Mouse (Mus musculus) erythroid progenitor cell, adult 5-6 weeks (primary cell): ENCODE results near the gene Cyyr1. TPM values are rescaled to one million over a fixed set of nuclear protein-coding genes. Genes with fewer than 3 reads are reported as not detected.
"Not testable (repeated sequence)": the region's sequence is repeated elsewhere in the genome, so short reads cannot be mapped to it uniquely, and the experiment has no call there.

Experiments used
- ATAC-seq: replicated peaks from 2 replicates; pipeline ENCODE4 v1.8.0; 2016; ENCODE audit warnings: moderate number of reproducible peaks, mild to moderate bottlenecking, moderate TSS enrichment, inconsistent platforms; ENCODE audit not compliant: poor library complexity, low FRiP score, severe bottlenecking
- total RNA-seq, 2 experiments: library from RNA; stranded (forward) in 1 of 2; stranded (reverse) in 1 of 2; fragments of 150-400 nt in 1 of 2; fragments of 186-747, 209-891 nt in 1 of 2; gene quantifications; 2 replicates each; pipeline versions ENCODE4 v1.2.3 to v1.2.4; 2015 to 2017; ENCODE audit warnings: low replicate concordance in 2 of 2

Gene Cyyr1
- total RNA-seq (2015; ENCODE audit: low replicate concordance) = not detected in 2 replicates
- total RNA-seq (2017; ENCODE audit: low replicate concordance) = 0.13 TPM in 1 of 2 replicates, not detected in the other

DNA sequence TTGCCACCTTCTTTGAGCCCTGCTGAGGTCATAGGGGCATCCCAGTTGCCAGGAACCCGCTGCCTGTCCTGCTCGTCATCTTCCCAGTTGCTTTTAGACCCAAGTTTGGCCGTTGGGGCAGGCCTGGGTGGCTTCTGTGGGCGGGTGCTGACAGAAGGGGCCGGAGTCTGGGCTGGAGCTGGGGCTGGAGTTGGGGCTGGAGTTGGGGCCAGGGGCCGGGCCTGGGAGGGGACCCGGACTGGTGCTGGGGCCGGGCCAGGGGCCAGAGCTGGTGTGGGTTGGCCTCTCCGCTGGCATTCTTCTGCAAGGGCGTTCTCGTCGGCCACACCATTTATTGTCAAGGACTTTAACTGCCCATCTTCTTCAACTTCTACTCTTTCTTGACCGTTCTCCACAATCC lies at the start of gene Cyyr1:
Gene Cyyr1 (minus strand): TSS at position 101 of the 400 bp plus-strand sequence.
- ATAC-seq = not testable (repeated sequence)

DNA sequence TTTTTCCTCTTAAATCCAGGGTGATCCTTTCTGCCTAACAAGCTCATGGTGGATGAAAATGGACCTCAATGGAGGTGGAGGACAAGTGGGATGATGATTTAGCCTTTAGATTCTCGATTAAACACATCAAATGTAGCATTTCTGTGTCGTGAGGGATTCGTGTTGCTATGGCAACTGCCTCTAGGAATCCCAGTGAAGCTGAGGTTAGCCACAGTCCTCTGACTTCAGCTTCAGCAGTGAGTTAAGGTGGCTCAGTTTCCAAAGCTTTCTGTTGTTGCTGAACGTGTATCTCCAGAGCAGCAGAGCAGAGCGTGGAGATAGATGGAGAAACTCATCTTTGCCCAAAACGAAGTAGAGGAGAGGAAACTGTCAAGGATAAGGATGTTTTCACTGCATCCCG lies 35.6 kb upstream of the Cyyr1 start:
- ATAC-seq = no peak

DNA sequence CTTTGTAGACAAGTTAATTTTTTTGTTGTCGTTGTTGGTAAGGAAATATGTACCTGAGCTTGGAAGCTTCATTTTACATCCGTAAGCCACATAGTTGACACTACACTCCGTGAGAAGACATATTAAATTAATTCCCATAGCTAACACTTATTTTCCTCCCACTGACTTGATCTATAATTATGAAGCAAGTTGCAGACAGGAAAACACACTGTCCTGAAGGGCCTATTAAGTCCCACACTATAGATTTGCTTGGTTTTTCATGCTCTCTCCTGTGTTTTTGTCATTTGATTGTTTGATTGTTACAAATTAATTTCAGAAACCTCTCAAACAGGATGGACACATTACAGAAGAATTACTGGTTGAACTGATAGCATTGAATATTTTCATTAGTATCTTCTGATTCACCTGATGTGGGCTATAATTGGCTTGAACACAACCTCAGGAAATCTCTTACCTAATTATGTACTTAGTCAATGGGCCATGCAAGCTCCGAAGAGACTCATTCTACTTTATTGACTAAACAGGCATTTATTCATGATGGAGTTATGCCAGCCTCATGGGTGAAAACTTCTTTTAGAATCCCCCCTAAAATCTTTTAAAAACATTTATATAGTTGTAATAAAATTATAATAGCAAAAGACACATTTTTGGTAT lies 34.5 kb upstream of the Cyyr1 start:
- no peak for ATAC-seq

DNA sequence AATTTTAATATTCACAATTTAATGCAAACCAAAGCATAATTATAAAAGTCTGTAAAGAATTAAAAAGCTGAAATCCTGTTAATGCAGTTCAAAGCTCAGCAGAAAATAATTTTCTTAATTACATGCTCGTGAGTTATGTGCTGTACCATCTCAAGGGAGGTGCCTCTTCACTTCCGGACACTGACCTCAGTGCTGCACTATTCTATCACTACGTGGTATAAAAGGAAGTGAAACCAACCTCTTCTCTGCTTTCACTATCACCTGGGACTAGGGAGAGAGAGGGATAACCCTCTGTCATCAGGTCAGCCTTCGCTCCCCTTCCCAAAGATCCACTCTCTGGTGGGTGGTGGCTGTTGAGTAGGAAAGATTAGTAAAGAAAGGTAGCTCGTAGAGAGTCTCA lies 13.3 kb upstream of the Cyyr1 start:
- no peak for ATAC-seq

DNA sequence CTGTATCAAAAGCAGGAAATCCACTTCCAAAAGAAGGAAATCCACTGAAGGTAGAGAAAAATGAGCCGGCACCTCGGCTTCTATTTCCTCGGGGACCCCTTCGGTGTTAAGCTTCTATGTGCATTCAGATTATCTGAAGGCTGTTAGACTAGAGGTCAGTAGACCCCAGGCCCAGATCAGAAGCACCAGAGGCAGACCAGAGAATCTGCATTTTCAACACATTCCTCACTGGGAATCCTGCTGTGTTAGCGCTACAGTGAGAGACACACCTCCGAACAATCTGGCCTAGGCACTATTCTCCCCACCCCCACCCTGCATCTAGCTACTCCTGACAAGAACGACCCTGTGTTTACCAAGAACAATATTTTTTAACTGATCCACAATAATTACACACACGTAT lies 641 bp upstream of the Cyyr1 start:
- no peak for ATAC-seq

DNA sequence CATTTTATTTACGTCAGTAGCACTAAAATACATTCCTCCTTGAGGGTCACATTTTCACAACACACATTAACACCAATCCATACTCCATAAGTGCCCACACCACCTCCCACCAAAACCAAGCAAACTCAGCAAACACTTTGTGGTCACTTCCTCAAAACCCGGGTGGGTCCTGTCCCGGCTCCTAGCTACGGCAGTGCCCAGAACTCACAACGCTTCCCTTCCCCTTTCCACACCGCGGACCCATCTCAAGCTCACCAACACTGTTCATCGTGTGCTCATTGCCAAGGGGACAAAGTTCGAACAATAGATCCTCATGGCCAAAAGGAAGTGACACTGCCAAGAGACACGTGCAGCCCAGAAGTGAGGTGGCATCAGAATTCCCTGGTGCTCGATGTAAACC lies 1.2 kb downstream of the Cyyr1 start:
- ATAC-seq = not testable (repeated sequence)

DNA sequence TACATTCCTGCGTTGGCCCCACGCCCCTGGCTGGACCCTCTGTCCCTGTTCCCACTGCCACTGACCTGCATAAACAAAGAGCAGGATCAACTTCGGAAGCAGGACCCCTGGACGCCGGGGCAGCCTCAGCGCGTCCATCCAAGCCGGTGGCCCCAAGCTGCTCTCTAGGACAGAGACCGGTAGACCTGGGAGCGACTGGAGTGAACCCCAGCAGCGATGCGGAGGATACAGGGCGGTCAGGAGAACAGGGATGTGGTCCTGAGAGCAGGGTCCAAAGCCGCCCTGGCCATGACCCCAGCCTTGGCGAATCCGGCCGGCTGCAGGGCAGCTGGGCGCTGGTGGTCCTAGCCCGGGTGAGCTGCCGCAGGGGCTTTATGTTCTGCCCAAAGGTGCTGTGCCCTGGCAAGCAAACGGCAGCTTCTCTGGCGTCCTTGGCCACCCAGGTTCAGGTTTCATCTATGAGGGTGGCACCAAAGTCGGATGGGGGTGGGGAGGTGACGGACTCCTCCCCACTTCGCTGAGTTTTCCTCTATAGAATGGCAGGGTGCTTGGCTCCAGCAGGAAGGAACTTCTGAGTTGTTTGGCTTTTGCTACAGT lies 3.1 kb downstream of the Cyyr1 start:
- ATAC-seq = no peak

DNA sequence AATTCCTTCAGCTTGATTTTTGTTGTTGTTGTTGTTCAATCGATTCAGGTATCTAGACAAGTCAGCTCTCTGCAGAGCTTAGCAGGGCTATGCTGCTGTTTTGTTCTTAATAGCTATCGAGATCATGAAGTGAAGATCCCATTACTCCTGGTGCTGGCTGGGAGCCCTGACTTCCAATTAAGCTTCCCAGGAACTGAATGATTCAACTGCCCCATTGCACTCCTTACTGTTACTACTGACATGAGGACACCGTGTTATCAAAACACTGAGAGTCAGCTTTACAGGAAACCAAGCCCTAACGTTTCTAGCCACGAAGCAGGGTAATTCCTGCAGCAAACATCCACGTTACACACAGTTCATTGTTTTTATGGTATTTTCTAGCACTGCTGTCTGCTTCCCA lies 6.7 kb downstream of the Cyyr1 start:
- ATAC-seq = no peak

DNA sequence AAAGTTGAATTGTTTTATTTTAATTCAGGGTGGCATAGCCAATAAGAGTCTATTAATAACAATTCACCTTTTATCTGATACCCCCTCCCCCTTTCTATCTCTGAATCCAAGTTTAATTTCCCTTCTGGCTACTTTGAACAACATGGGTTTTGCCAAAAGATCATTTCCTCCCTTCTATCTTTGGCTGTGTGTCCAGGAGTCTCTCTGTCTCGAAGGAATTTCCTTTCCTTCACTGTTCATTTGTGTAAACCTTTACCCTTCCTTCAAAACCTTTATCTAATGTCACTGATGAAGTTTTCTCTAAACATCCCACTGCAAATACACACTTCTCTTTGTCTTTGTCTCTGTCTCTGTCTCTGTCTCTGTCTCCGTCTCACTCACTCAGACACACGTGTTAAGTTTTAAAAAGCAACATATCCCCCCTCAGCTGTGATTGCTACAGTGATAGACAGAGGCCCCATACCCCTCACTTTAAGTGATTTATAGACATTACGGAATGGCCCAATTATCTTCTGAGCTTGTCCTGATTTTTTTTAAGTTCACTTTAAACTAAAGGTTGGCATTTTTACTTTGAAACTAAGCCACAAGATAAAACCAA lies 11.4 kb downstream of the Cyyr1 start:
- no peak for ATAC-seq

DNA sequence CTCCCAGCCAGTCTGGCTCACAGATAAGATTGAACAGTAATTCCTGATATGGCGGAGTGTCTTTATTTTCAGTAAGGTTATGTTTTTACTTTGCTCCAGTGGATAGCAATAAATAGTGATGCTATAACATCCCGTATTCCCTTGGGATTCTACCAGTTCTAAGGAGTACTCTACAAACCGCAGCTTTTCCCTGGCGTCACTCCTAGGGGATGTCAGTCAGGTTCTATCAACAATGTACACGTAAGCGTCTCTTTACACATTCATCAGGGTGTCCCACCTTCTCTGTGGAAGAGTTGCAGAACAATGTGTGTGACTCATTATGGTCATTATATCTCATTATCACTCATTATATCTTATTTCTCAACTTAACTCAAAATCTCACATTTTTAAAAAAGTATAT lies 12.2 kb downstream of the Cyyr1 start:
- no peak for ATAC-seq

DNA sequence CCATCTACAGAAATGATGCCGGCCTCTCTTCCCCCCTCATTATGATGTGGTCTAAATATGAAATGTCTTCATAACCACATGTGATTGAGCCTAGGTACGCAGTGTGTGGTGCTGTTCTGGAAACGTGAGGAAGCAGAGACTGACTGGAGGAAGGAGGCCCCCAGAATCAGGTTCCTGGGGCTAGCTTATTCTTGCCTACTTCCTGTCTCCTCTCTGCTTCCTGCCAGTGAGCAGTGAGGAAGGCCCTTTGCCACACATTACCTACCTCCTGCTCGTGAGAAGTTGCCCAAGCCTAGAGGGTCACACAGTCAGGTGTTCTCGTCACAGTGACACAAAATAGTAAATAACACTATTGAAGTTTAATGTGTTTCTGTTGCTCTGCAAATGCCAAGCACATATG lies 14.8 kb downstream of the Cyyr1 start:
- ATAC-seq = no peak

DNA sequence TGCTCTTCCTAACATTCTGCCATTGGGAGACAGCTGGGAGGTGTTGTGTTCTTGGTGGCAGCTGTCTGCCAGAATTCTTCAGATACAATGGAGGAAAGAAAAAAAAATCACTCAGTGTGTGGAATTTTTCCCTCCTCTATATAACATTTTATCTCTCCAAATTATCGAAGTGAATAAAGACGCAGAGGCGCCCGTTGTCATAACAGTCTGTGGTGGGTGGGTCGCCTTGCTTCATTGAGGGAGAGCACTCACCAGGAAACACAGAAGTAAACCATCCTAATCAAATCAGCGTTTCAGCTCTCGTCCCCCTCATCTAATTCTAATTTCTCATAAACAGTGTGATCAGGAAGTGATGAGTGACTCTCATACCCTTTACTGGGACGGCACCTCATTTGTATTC lies 17.1 kb downstream of the Cyyr1 start:
- no peak for ATAC-seq

DNA sequence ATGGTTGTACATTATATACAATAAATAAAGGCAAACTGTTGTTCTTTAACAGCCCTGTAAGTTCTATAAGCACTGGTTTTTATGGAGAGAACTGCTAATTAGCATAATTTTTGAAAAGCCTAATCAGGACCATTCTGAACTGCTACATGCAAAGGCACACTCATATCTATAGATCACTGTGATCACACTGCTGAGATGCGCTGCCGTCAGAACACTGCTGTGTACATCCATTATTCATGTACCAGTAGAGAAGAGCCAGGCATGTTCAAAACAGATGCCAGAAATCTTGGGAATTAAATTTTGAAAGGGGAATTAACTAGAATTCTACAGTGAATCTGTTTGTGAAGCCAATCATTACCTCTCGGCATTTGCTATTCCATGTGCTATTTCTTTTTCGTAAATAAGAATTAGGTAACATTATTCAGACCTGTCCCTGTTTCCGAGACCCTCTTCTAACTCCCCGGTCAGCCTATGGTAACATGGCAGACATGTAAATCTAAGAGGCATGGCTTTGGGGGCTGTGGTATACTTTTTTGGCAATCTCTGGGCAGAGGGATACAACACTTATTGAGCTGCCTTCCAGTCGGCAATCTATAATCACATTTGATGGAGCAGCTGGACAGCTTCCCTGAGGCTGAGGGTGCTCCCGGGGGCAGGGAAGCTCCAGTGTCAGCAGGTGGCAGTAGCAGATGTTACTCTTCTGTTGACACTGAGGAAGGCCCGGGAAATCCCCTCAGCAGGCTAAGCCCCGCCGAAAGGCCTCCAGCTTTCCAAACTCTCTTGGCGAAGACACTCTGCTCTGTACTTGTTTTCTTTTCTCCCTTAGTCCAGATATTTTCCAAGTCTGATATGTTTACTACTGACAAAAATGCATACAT lies 25.2 kb downstream of the Cyyr1 start:
- ATAC-seq = no peak

DNA sequence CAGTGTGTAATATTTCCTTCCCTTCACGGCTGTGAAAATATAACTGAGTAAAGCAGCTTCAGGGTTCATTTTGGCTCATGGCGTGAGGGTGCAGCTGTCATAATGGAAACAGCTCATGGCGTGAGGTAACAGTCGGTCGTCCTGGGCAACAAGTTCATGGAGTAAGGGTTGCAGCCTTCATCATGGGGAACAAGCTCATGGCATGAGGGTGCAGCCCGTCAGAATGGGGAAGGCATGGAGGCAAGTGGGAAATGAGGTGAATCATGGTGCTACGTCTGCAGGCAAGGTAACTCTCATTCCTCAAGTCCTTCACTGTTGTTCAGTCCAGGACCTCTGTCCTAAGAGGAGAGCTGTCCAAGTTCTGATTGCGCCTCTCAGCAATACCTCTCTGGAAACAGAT lies 28.6 kb downstream of the Cyyr1 start:
- no peak for ATAC-seq

DNA sequence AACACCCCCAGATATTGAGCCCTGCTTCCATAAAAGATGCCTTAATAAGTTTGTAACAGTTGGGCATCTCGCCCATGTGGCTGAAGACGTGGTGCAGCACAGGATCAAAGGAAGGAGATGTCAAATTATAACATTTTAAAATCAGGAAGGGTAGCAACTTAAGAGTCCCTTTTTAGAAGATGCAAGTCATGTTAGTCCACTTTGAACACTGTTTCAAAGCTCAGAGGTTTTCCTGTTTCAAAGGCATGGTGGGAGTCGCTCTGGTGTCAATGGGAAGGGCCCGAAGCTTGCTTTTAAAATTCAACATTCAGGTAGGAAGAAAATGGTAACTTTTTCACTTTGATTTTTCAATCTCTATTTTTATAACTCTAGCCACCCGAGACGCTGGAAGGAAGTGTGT lies 45.9 kb downstream of the Cyyr1 start:
- no peak for ATAC-seq

DNA sequence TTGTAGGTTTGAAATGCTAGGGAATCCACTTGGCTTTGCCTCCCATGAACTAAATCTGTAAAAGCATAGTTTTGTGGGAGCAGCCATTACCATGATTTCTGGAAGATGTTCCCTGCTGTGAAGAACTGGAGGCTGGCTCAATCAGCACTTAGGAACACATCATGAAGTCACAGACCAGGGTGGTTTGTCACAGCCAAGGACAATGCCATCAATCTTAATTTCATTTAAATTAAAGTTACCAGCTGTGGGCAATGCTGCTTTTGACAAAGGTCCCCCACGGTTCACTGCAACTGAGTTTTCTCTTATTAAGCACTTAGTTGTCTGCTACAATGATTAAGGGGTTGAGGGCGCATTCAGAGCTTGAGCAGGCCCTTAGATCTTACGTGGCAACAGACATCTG lies 48.1 kb downstream of the Cyyr1 start:
- ATAC-seq = no peak

DNA sequence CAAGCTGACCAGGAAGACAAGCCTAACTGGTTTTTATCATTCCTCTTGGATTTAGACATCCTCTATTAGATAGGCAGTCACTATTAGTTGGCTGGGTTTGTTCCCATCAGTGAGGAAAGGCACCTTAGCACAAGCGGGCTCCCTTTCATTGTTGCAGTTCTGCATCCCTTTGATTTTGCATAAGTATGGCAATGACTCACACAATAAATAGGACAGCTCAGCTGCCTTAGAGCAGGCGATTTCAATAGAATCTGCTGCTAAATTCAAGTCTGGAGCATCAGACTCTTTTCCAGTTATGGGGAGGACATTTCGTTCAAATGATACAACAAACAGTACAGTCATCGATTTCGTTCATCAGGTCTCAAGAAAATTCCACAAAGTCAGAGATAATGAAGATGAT lies 49.8 kb downstream of the Cyyr1 start:
- no peak for ATAC-seq

DNA sequence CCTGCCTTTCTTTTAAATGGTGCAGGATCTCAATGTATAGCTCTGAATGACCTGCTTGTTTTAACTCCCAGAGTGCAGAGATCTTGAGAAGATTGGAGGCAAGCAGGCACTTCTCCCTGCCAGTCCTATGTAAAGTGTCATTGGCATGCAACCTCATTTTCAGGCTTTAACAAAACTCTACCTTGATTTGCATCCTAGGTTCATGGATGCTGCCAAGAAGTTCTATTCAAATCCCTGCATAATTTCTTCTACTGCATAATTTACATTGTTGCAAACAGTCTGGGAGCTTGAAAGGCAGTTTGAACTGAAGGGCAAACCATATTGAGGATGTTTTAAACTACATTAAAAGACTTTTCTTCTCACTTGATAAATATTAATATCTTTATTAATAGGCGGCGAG lies 57.4 kb downstream of the Cyyr1 start:
- no peak for ATAC-seq

DNA sequence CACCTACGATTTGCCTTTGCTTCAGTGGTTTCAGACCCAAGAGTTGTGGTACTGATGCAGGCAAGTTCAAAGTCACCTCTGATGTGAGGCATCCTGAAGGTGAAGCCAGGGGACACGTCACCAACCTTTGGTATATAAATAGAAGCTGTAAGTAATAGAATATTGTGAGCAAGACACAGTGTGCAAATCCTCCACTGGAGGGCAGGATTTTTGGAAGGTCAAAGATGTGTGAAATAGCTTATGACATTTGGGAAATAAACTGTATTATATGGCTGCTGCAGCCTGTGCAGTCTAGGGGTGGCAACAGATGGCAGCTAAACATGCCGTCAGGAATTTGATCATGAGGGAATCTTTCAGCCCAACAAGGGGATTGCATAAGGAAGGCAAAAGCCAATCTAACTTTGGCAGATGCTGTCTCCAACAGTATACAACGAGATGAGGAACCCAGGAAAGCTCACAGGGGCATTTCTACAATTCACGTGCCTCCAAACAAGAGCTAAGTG lies 65.0 kb downstream of the Cyyr1 start:
- ATAC-seq = no peak

DNA sequence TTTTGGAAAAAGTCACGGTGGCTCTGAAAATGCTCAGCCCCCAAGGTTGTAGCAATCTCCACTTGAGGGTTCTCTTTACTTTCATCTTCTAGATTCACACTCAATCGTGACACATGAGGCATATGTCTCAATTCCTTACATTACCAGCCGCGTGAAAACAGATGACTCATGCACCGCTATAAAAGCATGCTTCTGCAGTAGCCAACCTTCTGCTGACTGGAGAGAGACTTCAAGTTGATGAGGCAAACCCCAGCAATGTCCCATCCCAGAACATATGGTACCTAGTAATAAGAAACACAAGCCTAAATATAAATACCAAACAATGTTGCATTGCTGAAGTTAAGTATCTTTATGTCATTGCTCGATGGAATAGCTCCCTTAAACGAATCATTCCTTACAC lies 65.9 kb downstream of the Cyyr1 start:
- no peak for ATAC-seq
